Mouse (Mus musculus) neural tube, embryonic 13.5 days (tissue): ENCODE measurements around the gene Sorl1. TPM values are rescaled to one million over a fixed set of nuclear protein-coding genes. Genes with fewer than 3 reads are reported as not detected.

Source experiments
- ATAC-seq: fragments of 200-750 bp; cut with Nextera tagmentation; 2 replicates; pipeline ENCODE4 v1.8.0; 2017; ENCODE audit warnings: low read depth, mild to moderate bottlenecking, moderate TSS enrichment, moderate library complexity
- H3K27ac ChIP-seq: fragments of 300-500 bp; sonication (generic); replicated peaks from 2 replicates; pipeline ENCODE4 v1.5.1; 2015; ENCODE audit warnings: moderate library complexity, mild to moderate bottlenecking, inconsistent platforms
- H3K27me3 ChIP-seq: fragments of 300-500 bp; sonication (generic); 2 replicates; pipeline ENCODE4 v1.6.1; 2015; ENCODE audit warnings: mild to moderate bottlenecking, inconsistent platforms
- H3K36me3 ChIP-seq: fragments of 300-500 bp; sonication (generic); 2 replicates; pipeline ENCODE4 v1.6.1; 2015; ENCODE audit warnings: mild to moderate bottlenecking, inconsistent platforms
- H3K4me1 ChIP-seq: fragments of 300-500 bp; sonication (generic); replicated peaks from 2 replicates; pipeline ENCODE4 v1.6.1; 2015; ENCODE audit warnings: inconsistent platforms
- H3K4me2 ChIP-seq: fragments of 300-500 bp; sonication (generic); 2 replicates; pipeline ENCODE4 v1.6.1; 2015; ENCODE audit warnings: inconsistent platforms, mild to moderate bottlenecking, moderate library complexity
- H3K4me3 ChIP-seq: fragments of 300-500 bp; sonication (generic); 2 replicates; pipeline ENCODE4 v1.5.1; 2015; ENCODE audit warnings: mild to moderate bottlenecking, inconsistent platforms
- H3K9ac ChIP-seq: fragments of 300-500 bp; sonication (generic); 2 replicates; pipeline ENCODE4 v1.6.1; 2015; ENCODE audit warnings: moderate library complexity, mild to moderate bottlenecking, inconsistent platforms
- H3K9me3 ChIP-seq: fragments of 300-500 bp; sonication (generic); 2 replicates; pipeline ENCODE4 v1.6.1; 2016; ENCODE audit warnings: inconsistent platforms
- WGBS: fragments of 180-500 bp; shearing (Covaris S2); methylation state at CpG from one replicate; pipeline ENCODE4 v1.1.7; 2015; 5-methylcytosine and 5-hydroxymethylcytosine counted together
- polyA plus RNA-seq: library from polyadenylated mRNA; unstranded; fragments of >200 nt; fragmentation: Nextera tagmentation; extraction: Ambion mirVana; gene quantifications from 2 replicates; pipeline ENCODE4 v1.2.1, GENCODE M21; 2015

Sorl1 gene
- polyA plus RNA-seq, 1 experiment from 2014 or later: 12.7 TPM

GRCm38 (mm10) chr9:41937341-41937966 lies 186.6 kb downstream of the Sorl1 start:
- Histone ChIP-seq H3K9me3 (no peaks in the 10 kb centered on the region), H3K4me1 (peaks cover 60% of the 10 kb centered on the region), H3K27me3 (no peaks in the 10 kb centered on the region), H3K9ac (0 out of 2 replicates have a peak overlapping the region, but pooled peaks have one; percentile 41), H3K4me3 (no peak overlapping the region), H3K27ac (peak overlapping the region; percentile 92), H3K4me2 (no peak overlapping the region), H3K36me3 (no peaks in the 10 kb centered on the region)
- WGBS: 50% methylated on average over 8 of the region's 8 CpGs
- ATAC-seq: no peak

DNA sequence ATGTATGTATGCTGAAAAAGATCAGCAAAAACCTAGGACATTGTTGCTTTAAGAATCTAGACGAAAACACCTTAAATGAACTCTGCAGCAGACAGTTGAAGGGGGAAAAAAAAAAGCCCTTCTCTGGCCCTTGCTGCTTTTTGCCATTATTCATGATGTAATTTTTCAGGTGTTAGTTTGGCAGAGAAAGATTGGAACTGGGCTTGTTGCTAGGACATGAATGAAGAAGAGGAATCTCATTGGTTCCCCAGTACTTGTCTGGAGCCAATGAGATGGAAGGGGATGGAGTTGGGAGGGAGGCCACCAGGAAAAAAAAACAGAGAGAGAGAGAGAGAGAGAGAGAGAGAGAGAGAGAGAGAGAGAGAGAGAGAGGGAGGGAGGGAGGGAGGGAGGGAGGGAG lies 187.5 kb downstream of the Sorl1 start:
- H3K27ac ChIP-seq: 0 out of 2 replicates have a peak overlapping the region, but pooled peaks have one; percentile 55
- no peaks in the 10 kb centered on the region for H3K9me3 ChIP-seq
- H3K36me3 ChIP-seq: no peaks in the 10 kb centered on the region
- H3K4me1 ChIP-seq: peaks cover 60% of the 10 kb centered on the region
- H3K4me2 ChIP-seq: no peak overlapping the region
- 9% methylated on average over 1 of the region's 1 CpGs for WGBS
- ATAC-seq: no peak
- H3K27me3 ChIP-seq: no peaks in the 10 kb centered on the region
- H3K4me3 ChIP-seq: no peak overlapping the region
- no peak overlapping the region for H3K9ac ChIP-seq

- no peaks in the 10 kb centered on the region for H3K27me3 ChIP-seq
- ATAC-seq: peak; percentile 42
- 2% methylated on average over 10 of the region's 10 CpGs for WGBS
- H3K9me3 ChIP-seq: no peaks in the 10 kb centered on the region
- no peaks in the 10 kb centered on the region for H3K36me3 ChIP-seq
- peak overlapping the region; percentile 68 for H3K4me2 ChIP-seq
- peak overlapping the region; percentile 36 for H3K4me3 ChIP-seq
- H3K4me1 ChIP-seq: peaks cover 60% of the 10 kb centered on the region
- H3K9ac ChIP-seq: peak overlapping the region; percentile 75
- H3K27ac ChIP-seq: peak overlapping the region; percentile 96
Observed at GRCm38 (mm10) chr9:41935979-41936378, 188.1 kb downstream of the Sorl1 start.

- WGBS: under 1% methylated on average over 21 of the region's 21 CpGs
- Histone ChIP-seq H3K4me3 (peak overlapping the region; percentile 36), H3K4me1 (peaks cover 58% of the 10 kb centered on the region), H3K27me3 (no peaks in the 10 kb centered on the region), H3K27ac (peak overlapping the region; percentile 96), H3K9ac (peak overlapping the region; percentile 75), H3K4me2 (peak overlapping the region; percentile 68), H3K36me3 (no peaks in the 10 kb centered on the region), H3K9me3 (no peaks in the 10 kb centered on the region)
- peak; percentile 92 for ATAC-seq
Observed at GRCm38 (mm10) chr9:41935373-41935971, 188.6 kb downstream of the Sorl1 start.

- Histone ChIP-seq H3K36me3 (no peaks in the 10 kb centered on the region), H3K27ac (peak overlapping the region; percentile 96), H3K9ac (peak overlapping the region; percentile 75), H3K4me1 (peaks cover 54% of the 10 kb centered on the region), H3K9me3 (no peaks in the 10 kb centered on the region), H3K4me2 (peak overlapping the region; percentile 68), H3K4me3 (peak overlapping the region; percentile 36), H3K27me3 (no peaks in the 10 kb centered on the region)
- peak; percentile 5; the same call in 1 of the 2 replicates for ATAC-seq
- WGBS: 15% methylated on average over 10 of the region's 10 CpGs
Observed at GRCm38 (mm10) chr9:41934848-41935372, 189.2 kb downstream of the Sorl1 start.

GRCm38 (mm10) chr9:41929986-41930385 lies 194.1 kb downstream of the Sorl1 start:
- Histone ChIP-seq H3K4me2 (no peak overlapping the region), H3K4me1 (peaks cover 12% of the 10 kb centered on the region), H3K9me3 (0 out of 2 replicates have a peak, but pooled peaks cover 2% of the 10 kb centered on the region), H3K9ac (no peak overlapping the region), H3K36me3 (no peaks in the 10 kb centered on the region), H3K27ac (no peak overlapping the region), H3K27me3 (no peaks in the 10 kb centered on the region), H3K4me3 (no peak overlapping the region)
- no peak for ATAC-seq
- WGBS: 56% methylated on average over 5 of the region's 5 CpGs

DNA sequence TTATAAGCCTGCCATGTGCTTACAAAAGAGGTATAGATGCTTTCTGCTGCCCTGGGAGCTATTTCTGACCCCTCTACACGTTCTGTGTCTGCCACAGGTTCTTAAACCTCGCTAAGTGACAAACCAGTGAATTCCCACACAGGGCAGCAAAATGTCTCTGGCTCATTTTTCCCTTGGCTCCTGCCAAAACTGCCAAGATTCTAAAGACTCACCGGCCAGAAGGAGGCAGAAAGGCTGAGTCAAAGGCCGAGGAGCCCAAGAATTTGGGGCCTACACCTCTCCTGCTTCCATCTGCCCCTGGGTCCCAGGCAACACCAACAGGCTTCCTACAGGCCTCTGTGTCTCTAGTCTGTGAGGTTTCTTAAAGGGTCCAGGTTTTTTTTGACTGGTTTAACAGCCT lies 198.4 kb downstream of the Sorl1 start:
- H3K27ac ChIP-seq: no peak overlapping the region
- H3K36me3 ChIP-seq: no peaks in the 10 kb centered on the region
- H3K4me3 ChIP-seq: no peak overlapping the region
- H3K27me3 ChIP-seq: no peaks in the 10 kb centered on the region
- no peak overlapping the region for H3K4me2 ChIP-seq
- 74% methylated on average over 4 of the region's 4 CpGs for WGBS
- H3K9ac ChIP-seq: no peak overlapping the region
- peaks cover 4% of the 10 kb centered on the region; the same call in 1 of the 2 replicates for H3K4me1 ChIP-seq
- 0 out of 2 replicates have a peak, but pooled peaks cover 2% of the 10 kb centered on the region for H3K9me3 ChIP-seq
- no peak for ATAC-seq

DNA sequence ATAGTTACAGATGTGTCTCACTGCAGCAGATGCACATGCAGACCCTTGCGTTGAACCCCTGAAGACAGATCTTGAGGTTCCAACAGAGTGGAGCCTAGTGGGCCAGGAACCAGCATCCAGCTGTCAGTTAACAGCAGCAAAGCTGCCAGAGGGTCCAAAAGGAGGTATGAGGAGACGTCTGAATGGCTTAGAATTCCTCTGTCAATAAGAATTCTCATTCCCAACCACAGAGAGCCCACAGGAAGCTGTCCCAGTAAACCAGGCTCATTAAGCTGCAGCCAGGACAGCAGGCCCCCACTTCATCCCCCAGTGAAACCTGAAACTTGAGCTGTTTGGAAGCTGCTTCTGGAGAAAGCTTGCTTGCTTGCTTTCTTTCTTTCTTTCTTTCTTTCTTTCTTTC lies 200.0 kb downstream of the Sorl1 start:
- H3K27ac ChIP-seq: 0 out of 2 replicates have a peak overlapping the region, but pooled peaks have one; percentile 38

DNA sequence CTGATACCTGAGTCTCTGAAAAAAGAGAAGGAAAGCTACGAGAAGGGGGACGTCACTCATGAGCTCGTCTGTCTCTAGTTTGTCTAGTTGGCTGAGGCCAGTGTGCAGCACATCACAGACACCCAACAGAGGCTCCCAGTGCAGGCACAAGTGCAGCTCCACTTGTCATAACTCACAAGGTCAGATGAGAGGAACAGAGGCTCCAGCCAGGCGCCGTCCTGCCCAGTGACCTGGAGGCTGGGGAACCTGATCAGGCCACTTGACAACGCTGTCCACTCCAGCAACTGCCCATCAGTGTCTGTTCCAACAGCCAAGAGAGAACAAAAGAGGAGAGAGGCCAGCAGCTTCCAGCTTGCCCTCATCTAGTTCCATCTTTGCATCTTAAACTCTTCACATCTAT lies 201.7 kb downstream of the Sorl1 start:
- ATAC-seq: no peak
- peaks cover 28% of the 10 kb centered on the region for H3K4me1 ChIP-seq
- WGBS: 88% methylated on average over 6 of the region's 6 CpGs
- no peak overlapping the region for H3K9ac ChIP-seq
- H3K36me3 ChIP-seq: no peaks in the 10 kb centered on the region
- H3K4me2 ChIP-seq: no peak overlapping the region
- no peaks in the 10 kb centered on the region for H3K9me3 ChIP-seq
- no peak overlapping the region for H3K27ac ChIP-seq
- no peaks in the 10 kb centered on the region for H3K27me3 ChIP-seq
- no peak overlapping the region for H3K4me3 ChIP-seq

More for the DNA sequence above, 200.0 kb downstream of the Sorl1 start:
- H3K4me1 ChIP-seq: peaks cover 13% of the 10 kb centered on the region
- no peak overlapping the region for H3K9ac ChIP-seq
- H3K4me2 ChIP-seq: no peak overlapping the region
- H3K27me3 ChIP-seq: no peaks in the 10 kb centered on the region
- H3K9me3 ChIP-seq: 0 out of 2 replicates have a peak, but pooled peaks cover under 1% of the 10 kb centered on the region
- no peaks in the 10 kb centered on the region for H3K36me3 ChIP-seq
- ATAC-seq: no peak
- 42% methylated on average over 2 of the region's 2 CpGs for WGBS
- H3K4me3 ChIP-seq: no peak overlapping the region

- no peak overlapping the region for H3K4me2 ChIP-seq
- ATAC-seq: peak; percentile 86
- no peaks in the 10 kb centered on the region for H3K36me3 ChIP-seq
- H3K4me3 ChIP-seq: no peak overlapping the region
- no peaks in the 10 kb centered on the region for H3K27me3 ChIP-seq
- H3K4me1 ChIP-seq: peaks cover 45% of the 10 kb centered on the region
- peak overlapping the region; percentile 84 for H3K27ac ChIP-seq
- WGBS: 24% methylated on average over 14 of the region's 14 CpGs
- peak overlapping the region; percentile 41; the same call in 1 of the 2 replicates for H3K9ac ChIP-seq
- no peaks in the 10 kb centered on the region for H3K9me3 ChIP-seq
Observed at GRCm38 (mm10) chr9:41918657-41919380, 205.3 kb downstream of the Sorl1 start.

DNA sequence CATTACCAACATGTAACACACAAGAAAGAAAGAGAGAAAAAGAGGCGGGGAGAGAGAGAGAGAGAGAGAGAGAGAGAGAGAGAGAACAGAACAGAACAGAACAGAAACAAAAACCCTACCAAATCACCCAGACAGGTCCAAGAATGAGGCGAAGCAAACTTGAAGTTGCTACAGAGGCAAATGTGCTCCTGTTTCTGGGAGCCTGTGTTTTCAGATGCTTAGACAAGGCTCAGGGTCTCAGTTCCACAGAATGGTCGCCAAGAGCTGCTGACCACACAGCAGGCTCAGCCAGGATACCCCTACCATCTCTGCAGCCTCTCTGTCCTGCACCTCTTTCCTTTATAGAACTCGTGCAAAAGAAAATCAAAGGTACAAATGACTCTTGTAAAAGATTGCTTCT lies 205.9 kb downstream of the Sorl1 start:
- H3K4me1 ChIP-seq: peaks cover 45% of the 10 kb centered on the region
- H3K4me2 ChIP-seq: no peak overlapping the region
- 34% methylated on average over 4 of the region's 4 CpGs for WGBS
- H3K9ac ChIP-seq: 0 out of 2 replicates have a peak overlapping the region, but pooled peaks have one; percentile 41
- peak; percentile 24; the same call in 1 of the 2 replicates for ATAC-seq
- H3K4me3 ChIP-seq: no peak overlapping the region
- H3K27ac ChIP-seq: peak overlapping the region; percentile 84
- no peaks in the 10 kb centered on the region for H3K9me3 ChIP-seq
- no peaks in the 10 kb centered on the region for H3K27me3 ChIP-seq
- no peaks in the 10 kb centered on the region for H3K36me3 ChIP-seq

- Histone ChIP-seq H3K27ac (peak overlapping the region; percentile 62), H3K27me3 (no peaks in the 10 kb centered on the region), H3K9ac (no peak overlapping the region), H3K36me3 (no peaks in the 10 kb centered on the region), H3K4me2 (no peak overlapping the region), H3K4me3 (no peak overlapping the region), H3K4me1 (peaks cover 49% of the 10 kb centered on the region), H3K9me3 (no peaks in the 10 kb centered on the region)
- 62% methylated on average over 8 of the region's 8 CpGs for WGBS
- no peak for ATAC-seq
Observed at GRCm38 (mm10) chr9:41915571-41915970, 208.5 kb downstream of the Sorl1 start.
